Mouse (Mus musculus) midbrain, postnatal 0 days (tissue): Measurements from ENCODE around the gene Nop2. TPM values are rescaled to one million over a fixed set of nuclear protein-coding genes. Genes with fewer than 3 reads are reported as not detected.

Source experiments
- ATAC-seq: fragments of 200-750 bp; cut with Nextera tagmentation; 2 replicates; pipeline ENCODE4 v1.8.0; 2017; ENCODE audit warnings: moderate number of reproducible peaks, mild to moderate bottlenecking, moderate TSS enrichment, moderate library complexity; ENCODE audit not compliant: low FRiP score
- DNase-seq: peaks from one replicate; pipeline ENCODE4 v3.0.0-alpha.2; 2015; ENCODE audit warnings: low spot score
- H3K27ac ChIP-seq: fragments of 300-500 bp; sonication (generic); 2 replicates; pipeline ENCODE4 v1.5.1; 2014; ENCODE audit warnings: low read depth, mild to moderate bottlenecking, low read length, mixed read lengths
- H3K27me3 ChIP-seq: fragments of 300-500 bp; sonication (generic); 2 replicates; pipeline ENCODE4 v1.6.1; 2014; ENCODE audit warnings: low read length, control low read depth, mixed read lengths; ENCODE audit not compliant: insufficient read depth
- H3K36me3 ChIP-seq: fragments of 300-500 bp; sonication (generic); 2 replicates; pipeline ENCODE4 v1.6.1; 2014; ENCODE audit warnings: low read length, control low read depth, mixed read lengths; ENCODE audit not compliant: insufficient read depth
- H3K4me1 ChIP-seq: fragments of 300-500 bp; sonication (generic); 2 replicates; pipeline ENCODE4 v1.6.1; 2014; ENCODE audit warnings: mild to moderate bottlenecking, control low read depth, antibody characterized with exemption, low read length, mixed read lengths; ENCODE audit not compliant: insufficient read depth
- H3K4me2 ChIP-seq: fragments of 300-500 bp; sonication (generic); 2 replicates; pipeline ENCODE4 v1.6.1; 2014; ENCODE audit warnings: low read depth, mild to moderate bottlenecking, low read length, mixed read lengths; ENCODE audit not compliant: poor library complexity, severe bottlenecking
- H3K4me3 ChIP-seq: fragments of 300-500 bp; sonication (generic); 2 replicates; pipeline ENCODE4 v1.5.1; 2014; ENCODE audit warnings: low read depth, mild to moderate bottlenecking, low read length, moderate library complexity
- H3K9ac ChIP-seq: fragments of 300-500 bp; sonication (generic); replicated peaks from 2 replicates; pipeline ENCODE4 v1.6.1; 2014; ENCODE audit warnings: mild to moderate bottlenecking, low read length, moderate library complexity, mixed read lengths; ENCODE audit not compliant: poor library complexity, severe bottlenecking
- H3K9me3 ChIP-seq: fragments of 300-500 bp; sonication (generic); 2 replicates; pipeline ENCODE4 v1.6.1; 2016; ENCODE audit warnings: low read length, control low read depth
- CTCF ChIP-seq: IDR thresholded peaks from 2 replicates; pipeline ENCODE4 v1.5.1; 2016; ENCODE audit warnings: antibody characterized with exemption, mild to moderate bottlenecking
- WGBS: fragments of 180-500 bp; shearing (Covaris S2); extraction: QIAGEN DNeasy Blood & Tissue Kit; methylation state at CpG from one replicate; pipeline ENCODE4 v1.1.7; 2014; 5-methylcytosine and 5-hydroxymethylcytosine counted together
- polyA plus RNA-seq: library from polyadenylated mRNA; unstranded; fragments of >200 nt; fragmentation: Nextera tagmentation; extraction: Ambion mirVana; gene quantifications from 2 replicates; pipeline ENCODE4 v1.2.1, GENCODE M21; 2015
- total RNA-seq: library from RNA; depleted of rRNA; stranded (reverse); fragments of >200 nt; gene quantifications from 2 replicates; pipeline ENCODE4 v1.2.3, GENCODE M21; 2014; rRNA removed

The Nop2 gene
- total RNA-seq (34.5 and 45.8 TPM in 2 replicates), polyA plus RNA-seq (41.4 and 42.6 TPM in 2 replicates)

GRCm38 (mm10) chr6:125131302-125132156 is at the start of gene Nop2:
Gene Nop2 (plus strand): TSS chr6:125131909.
- Histone ChIP-seq H3K9me3 (no peaks in the 10 kb centered on the region), H3K36me3 (peaks cover 37% of the 10 kb centered on the region), H3K4me3 (peak within 1 kb of the TSS; percentile 50), H3K4me1 (0 out of 2 replicates have a peak, but pooled peaks cover 2% of the 10 kb centered on the region), H3K9ac (peak within 1 kb of the TSS; percentile 81), H3K27me3 (no peaks in the 10 kb centered on the region), H3K27ac (peak within 1 kb of the TSS; percentile 80), H3K4me2 (peak within 1 kb of the TSS; percentile 91)
- peak; percentile 98 for ATAC-seq
- WGBS = under 1% methylated on average over 65 of the region's 66 CpGs
- DNase-seq = peak; percentile 96
- no peak for TF ChIP-seq CTCF

- Histone ChIP-seq H3K27me3 (no peaks in the 10 kb centered on the region), H3K27ac (no peak overlapping the region), H3K9me3 (no peaks in the 10 kb centered on the region), H3K9ac (no peak overlapping the region), H3K4me1 (no peaks in the 10 kb centered on the region), H3K4me2 (no peak overlapping the region), H3K36me3 (no peaks in the 10 kb centered on the region), H3K4me3 (no peak overlapping the region)
- ATAC-seq = no peak
- no peak for TF ChIP-seq CTCF
- 89% methylated on average over 7 of the region's 7 CpGs for WGBS
- no peak for DNase-seq
Observed at GRCm38 (mm10) chr6:125082801-125083386, 48.8 kb upstream of the Nop2 start.

- H3K9ac ChIP-seq = no peak overlapping the region; the same call in 1 of the 2 replicates
- peaks cover 2% of the 10 kb centered on the region; the same call in 1 of the 2 replicates for H3K4me1 ChIP-seq
- H3K9me3 ChIP-seq = no peaks in the 10 kb centered on the region
- H3K36me3 ChIP-seq = no peaks in the 10 kb centered on the region
- DNase-seq = peak; percentile 86
- H3K4me3 ChIP-seq = no peak overlapping the region
- ATAC-seq = no peak
- TF ChIP-seq CTCF = peak; percentile 95
- H3K4me2 ChIP-seq = no peak overlapping the region
- 5% methylated on average over 4 of the region's 4 CpGs for WGBS
- H3K27ac ChIP-seq = 0 out of 2 replicates have a peak overlapping the region, but pooled peaks have one; percentile 4
- no peaks in the 10 kb centered on the region for H3K27me3 ChIP-seq
Observed at GRCm38 (mm10) chr6:125084424-125084823, 47.3 kb upstream of the Nop2 start.

GRCm38 (mm10) chr6:125087937-125088336 is 43.8 kb upstream of the Nop2 start:
- Histone ChIP-seq H3K27ac (peak overlapping the region; percentile 89; the same call in 1 of the 2 replicates), H3K36me3 (no peaks in the 10 kb centered on the region), H3K4me3 (no peak overlapping the region), H3K4me1 (peaks cover 16% of the 10 kb centered on the region), H3K9ac (no peak overlapping the region), H3K4me2 (no peak overlapping the region), H3K9me3 (no peaks in the 10 kb centered on the region), H3K27me3 (no peaks in the 10 kb centered on the region)
- ATAC-seq (no peak), DNase-seq (no peak)
- TF ChIP-seq CTCF = no peak
- WGBS = 68% methylated on average over 3 of the region's 3 CpGs

- no peaks in the 10 kb centered on the region for H3K9me3 ChIP-seq
- peak; percentile 95 for DNase-seq
- 2% methylated on average over 20 of the region's 20 CpGs for WGBS
- H3K36me3 ChIP-seq = no peaks in the 10 kb centered on the region
- ATAC-seq = peak; percentile 84
- H3K27ac ChIP-seq = peak overlapping the region; percentile 89
- peak overlapping the region; percentile 43 for H3K4me2 ChIP-seq
- H3K4me1 ChIP-seq = peaks cover 16% of the 10 kb centered on the region
- no peaks in the 10 kb centered on the region for H3K27me3 ChIP-seq
- peak overlapping the region; percentile 5; the same call in 1 of the 2 replicates for H3K9ac ChIP-seq
- peak; percentile 35 for TF ChIP-seq CTCF
- no peak overlapping the region for H3K4me3 ChIP-seq
Observed at GRCm38 (mm10) chr6:125088561-125089321, 43.0 kb upstream of the Nop2 start.
